Mouse (Mus musculus): ENCODE data around the gene Kcne2.

Gene Kcne2

DNA sequence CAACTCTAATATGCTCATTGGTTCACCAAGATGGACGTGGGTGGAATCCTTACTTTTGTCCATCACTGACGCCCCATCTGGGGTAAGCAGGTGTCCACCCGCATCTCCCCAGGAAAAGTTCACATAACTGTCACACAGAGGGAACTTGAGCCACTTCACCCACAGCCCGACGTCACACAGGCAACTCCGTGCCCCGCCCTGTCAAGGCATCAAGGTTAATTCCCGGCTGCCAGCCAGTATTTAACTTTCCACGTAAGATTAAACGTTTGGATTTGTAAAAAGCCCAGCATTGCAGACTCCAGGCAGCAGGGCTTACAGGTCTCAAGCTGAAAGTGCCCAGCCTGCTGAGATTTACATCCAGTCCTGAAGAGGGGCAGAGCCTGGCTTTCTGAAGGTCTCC is at the start of gene Kcne2:
Gene Kcne2, plus strand, starts transcription at position 289 of the 400 bp plus-strand sequence.
- no peak for DNase-seq (ENCODE audit: low spot score in 2 of 2)

DNA sequence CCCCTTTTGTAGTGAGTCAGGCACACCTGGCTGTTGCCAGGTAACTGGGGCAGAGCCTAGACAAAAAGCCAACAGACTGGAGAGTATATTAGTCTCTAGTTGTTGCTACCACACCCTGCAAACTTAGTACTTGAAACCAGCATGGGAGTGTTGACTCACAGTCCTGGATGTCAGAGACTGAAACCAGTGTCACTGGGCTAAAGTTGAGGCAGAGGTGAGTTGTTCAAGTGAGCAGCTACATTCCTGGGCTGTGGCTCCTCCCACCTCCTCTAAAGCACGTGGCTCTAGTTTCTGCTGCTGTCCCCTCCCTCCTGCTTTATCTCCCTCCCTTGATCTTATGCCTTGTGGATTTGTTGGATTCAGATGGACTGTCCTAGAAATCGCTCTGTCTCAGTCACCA is 46.3 kb upstream of the Kcne2 start:
- DNase-seq (ENCODE audit: low spot score in 2 of 2): no peak

DNA sequence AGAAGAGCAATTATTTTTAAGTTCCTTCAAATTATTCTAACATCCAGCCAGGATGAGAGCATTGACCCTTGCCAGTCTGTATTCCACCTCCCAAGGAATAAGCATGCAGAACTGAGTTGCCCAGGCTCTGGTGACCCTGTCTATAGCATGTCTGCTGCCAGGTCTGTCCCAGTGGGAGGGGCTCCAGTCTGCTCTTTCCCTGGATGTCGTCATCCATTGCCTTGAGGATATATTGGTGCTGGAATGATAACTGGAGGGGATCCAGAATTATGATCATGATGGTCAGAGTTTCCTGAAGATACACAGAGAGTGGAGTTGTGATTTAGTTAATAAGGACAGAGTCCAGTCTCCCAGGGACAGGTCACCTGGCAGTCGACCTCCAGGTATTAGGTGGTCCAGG is 45.2 kb upstream of the Kcne2 start:
- DNase-seq (ENCODE audit: low spot score in 2 of 2): no peak

DNA sequence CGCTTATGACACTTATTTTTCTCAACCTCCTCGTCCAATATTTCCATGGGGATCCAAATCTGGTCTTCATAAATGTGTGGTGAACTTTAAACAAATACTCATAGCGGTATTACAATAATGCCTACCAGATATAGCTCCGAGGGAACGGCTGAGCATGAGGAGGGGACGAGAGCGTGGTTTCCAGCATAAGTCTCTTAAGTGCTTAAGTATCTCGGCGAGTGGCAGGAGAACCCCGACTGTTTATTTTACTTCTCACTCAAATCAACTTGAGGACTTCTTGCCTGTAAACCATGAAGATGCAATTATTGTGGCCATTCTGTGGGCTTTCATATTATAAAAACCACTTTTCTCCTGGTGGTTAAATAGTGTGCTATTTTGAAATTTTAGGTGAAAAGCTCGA is 44.5 kb upstream of the Kcne2 start:
- DNase-seq (ENCODE audit: low spot score in 2 of 2): no peak

DNA sequence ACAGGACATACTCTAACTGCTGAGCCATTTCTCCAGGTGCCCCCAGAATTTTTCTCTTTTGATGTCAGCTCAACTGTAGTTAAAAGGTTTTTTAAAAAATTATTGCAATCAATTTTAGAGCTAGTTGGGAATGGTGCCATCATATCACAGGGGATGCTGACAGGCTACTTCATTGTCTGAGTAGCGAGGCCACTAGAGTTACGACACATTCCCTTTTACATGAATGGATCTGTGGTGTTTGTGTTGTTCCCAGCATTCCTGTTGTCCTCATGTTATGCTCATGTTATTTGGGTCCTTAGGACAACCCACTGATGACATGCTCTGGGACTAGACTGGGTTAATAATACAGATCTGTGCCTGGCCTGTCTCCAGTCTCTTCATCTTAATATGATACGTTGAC is 42.5 kb upstream of the Kcne2 start:
- no peak for DNase-seq (ENCODE audit: low spot score in 2 of 2)

DNA sequence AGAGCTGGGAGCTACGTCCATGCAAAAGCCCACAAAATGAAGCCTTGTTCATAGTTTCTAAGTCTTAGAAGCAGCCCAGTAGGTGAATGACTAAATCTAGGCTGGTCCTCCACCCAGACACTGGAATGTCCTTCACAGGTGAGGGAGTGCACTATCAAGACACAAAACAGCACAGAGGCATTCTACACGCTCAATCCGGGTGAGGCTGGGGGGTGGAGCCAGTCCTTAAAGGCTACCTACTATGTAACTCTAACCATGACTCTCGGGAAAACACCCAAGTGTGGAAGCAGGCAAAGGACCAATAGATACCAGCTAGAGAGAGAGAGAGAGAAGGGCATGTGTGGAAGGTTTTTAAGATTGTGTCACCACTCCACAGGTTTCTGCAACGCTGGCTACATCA is 41.7 kb upstream of the Kcne2 start:
- no peak for DNase-seq (ENCODE audit: low spot score in 2 of 2)

DNA sequence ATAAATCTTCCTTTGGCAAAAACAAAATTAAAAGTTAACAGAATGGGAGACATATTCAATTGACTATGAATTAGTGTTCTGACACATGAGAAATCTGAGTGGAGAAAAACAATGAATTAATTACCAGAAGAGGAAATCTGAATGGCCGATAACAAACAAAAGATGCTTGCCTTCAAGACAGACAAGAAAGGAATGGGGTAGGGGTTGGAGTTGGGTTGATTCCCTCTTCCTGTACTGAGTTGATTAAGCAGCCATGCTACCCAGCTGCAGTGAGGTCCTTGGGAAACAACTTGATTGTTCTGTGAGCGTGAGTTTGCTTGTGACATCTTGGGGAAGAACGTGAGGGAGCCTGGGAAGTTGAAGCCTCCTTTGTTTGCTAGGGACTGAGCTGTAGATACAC is 37.9 kb upstream of the Kcne2 start:
- no peak for DNase-seq (ENCODE audit: low spot score in 2 of 2)

DNA sequence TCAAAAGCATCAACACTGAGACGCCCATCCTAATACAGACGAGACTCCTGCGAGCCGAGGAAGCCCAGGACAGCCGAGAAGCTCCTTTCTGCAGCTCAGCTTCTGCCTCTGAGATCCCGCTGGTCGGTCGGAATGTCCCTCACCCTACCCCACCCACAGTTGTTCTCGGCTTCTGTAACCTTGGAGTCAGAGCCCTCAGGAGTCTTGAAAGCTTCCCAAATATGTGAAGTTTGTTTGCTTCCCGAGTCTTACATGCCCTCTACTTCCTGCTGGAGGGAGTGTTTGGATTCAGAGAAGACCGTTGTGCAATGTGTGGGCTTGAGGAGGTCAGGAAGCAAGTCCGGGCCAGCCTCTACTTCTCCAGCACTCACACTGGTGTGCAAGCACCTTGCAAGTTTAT is 24.3 kb upstream of the Kcne2 start:
- no peak for DNase-seq (ENCODE audit: low spot score in 2 of 2)

DNA sequence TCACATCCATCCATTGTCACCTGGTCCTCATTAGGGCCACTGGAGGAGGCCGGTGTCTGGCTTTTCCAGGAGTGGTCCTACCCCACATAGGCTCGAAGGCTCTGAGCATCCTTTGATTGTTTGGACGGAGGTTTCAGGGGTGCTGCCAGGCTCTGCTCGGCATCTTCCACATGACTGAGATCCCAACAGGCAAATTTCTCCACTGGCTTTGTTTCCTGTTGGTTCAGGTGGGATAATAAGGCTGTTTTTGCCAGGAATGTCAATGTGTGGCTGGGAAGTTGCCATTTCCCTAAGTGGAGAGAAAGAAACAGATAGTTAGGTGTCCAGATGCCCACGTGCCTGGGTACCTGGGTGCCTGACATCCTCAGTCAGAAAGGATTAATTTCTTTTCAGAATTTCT is 17.7 kb upstream of the Kcne2 start:
- DNase-seq (ENCODE audit: low spot score in 2 of 2): no peak

DNA sequence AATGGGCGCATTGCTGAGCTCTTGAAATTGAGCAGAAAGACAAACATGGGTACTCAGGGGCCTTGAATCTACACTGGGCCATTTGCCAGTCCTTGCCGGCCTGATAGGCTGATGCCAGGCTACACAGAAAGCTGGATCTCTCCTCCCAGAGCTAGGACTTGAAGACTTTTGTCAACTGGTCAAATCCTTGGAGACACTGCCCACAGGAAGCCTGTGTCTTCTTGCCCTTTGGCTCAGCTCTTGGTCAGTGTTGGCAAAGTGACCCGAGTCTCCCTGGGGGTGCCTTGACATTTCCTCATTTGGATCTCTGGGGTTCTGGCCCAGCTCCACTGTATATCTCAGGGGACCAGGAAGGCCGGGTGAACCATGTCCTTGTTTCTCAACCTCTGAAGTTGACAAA is 16.7 kb upstream of the Kcne2 start:
- no peak for DNase-seq (ENCODE audit: low spot score in 2 of 2)

DNA sequence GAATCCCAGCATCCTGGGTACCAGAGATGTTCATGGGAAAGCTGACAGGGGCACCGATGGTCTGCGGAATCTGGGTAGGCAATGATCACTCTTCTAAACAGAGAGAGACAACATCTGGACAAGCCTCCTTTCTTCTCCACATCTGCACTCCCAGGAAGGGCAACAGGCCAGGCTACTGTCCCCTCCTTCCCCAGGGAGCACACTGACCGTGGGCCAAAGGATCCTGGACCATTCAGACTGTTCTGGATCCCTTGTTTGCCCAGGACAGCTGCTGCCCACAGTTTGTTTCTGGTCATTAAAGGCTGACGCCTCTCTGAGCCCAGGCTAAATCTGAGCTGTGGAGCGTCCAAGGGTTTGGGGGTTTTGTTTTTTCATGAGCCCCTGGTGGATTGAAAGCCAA is 9.5 kb upstream of the Kcne2 start:
- DNase-seq (ENCODE audit: low spot score in 2 of 2): no peak

DNA sequence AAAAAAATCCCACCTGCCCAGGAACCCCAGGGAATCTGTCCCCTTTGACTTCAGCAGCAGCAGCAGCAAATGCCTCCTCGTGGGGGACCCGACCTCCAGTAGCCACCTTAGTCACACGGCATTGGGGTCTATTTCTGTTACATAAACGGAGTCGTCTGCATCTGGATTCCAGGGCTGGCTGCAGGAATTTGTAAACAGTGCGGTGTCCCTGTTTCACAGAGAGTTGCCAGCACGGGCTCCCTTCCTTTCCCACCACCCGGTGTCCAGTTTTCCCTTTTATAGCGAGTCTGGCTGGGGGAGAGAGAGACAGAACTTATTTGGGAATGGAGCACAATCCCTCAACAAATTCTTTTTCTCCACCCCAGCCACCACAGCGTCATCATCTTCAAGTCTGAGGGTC is 7.1 kb upstream of the Kcne2 start:
- DNase-seq (ENCODE audit: low spot score in 2 of 2): no peak

DNA sequence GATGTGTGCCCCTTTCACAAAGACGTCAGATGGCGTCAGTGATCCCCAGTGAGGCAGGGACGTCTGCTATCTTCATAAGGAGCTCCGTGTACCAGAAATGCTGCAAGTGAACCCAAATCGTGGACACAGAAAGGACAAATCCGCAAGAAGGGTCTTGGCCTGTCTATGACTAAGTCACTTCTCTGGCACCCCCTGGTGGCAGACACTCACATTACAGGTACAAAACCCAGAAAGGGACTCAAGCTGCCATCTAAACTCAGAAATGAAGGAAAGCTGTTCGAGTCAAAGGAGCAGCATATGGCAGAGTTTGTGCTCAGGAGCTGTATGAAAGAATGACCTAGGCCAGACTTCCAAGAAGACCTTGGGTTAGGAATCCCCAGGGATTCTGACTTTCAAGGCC is 5.6 kb upstream of the Kcne2 start:
- DNase-seq (ENCODE audit: low spot score in 2 of 2): peak; percentile 63 to 90

DNA sequence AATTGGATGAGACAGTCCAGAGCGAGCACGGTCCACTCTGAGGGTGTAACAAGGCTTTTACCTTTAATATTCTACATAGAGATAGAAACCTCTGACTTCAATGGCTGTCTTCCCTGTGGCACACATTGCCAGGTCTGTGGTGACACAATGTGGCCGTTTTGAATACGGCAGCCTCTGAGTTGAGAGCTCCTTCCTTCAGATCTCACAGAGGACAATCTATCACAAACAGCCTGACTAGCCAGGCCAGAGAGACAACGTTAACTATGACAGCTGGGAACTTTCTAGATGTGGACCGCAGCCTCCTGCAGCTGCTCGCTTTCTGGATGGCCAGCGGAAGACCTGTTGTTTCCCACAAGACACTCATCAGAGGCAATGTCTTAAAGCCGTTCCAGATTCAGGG is 3.4 kb upstream of the Kcne2 start:
- DNase-seq (ENCODE audit: low spot score in 2 of 2): no peak

DNA sequence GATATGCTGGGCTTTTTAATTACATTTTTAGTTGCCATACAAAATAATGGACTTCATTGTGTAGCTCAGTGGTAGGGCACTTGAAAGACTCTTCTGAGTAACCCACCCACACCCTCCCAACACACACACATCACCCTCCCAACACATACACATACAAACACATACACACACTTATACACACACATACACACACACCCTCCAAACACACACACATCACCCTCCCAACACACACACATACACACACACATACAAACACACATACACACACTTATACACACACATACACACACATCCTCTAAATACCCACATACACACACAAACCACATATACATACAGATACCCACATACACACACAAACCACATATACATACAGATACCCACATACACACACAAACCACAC is 2.1 kb upstream of the Kcne2 start:
- DNase-seq (ENCODE audit: low spot score in 2 of 2): no peak

DNA sequence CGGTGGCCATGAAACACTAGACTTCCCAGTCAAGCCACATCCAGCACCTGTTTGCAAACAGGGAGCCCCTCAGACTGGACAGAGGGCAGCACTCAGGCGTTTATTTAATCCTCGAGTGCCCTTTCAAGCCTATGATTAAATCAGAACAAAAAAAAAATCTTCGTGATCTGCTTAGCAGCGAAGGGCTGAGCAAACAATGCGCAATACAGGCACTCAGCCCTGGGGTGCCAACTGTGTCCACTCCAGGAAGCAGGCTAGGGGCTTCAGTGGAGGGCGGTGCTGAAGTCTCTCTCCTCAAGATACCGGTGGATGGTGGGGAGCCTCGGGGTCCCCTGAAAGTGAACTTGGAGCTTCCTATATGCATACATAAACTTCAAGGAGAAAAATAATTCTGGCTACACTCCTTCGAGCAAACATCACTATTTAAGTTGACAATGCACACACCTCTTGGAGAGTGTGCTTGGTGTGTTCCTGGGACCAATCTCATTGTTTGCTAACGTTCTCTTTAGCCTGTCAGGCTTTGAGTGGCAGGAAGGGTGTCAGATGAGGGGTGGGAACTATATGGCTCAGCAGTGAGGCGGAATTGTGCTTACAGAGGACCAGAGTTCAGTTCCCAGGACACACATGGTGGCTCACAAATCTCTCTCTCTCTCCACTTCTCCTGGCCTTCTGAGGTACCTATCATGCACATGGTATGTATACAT is 2.2 kb downstream of the Kcne2 start:
- no peak for DNase-seq (ENCODE audit: low spot score in 2 of 2)

DNA sequence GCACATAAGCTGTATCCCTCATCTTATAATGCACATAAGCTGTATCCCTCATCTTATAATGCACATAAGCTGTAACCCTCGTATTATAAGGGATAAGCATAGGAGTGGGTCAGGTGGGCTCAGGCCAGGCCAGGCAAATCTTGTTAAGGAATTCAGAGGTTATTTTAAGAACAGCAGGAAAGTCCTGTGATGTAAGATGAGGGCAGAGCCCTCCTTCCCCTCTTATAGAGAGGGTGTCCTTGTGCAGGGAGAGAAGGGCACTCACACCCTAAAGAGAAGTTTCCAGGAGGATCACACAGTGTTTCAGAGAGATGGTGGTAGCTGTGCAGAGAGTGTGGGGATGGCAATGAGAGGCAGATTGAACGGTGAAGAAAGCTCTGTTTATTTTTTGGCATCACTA is 3.1 kb downstream of the Kcne2 start:
- no peak for DNase-seq (ENCODE audit: low spot score in 2 of 2)

DNA sequence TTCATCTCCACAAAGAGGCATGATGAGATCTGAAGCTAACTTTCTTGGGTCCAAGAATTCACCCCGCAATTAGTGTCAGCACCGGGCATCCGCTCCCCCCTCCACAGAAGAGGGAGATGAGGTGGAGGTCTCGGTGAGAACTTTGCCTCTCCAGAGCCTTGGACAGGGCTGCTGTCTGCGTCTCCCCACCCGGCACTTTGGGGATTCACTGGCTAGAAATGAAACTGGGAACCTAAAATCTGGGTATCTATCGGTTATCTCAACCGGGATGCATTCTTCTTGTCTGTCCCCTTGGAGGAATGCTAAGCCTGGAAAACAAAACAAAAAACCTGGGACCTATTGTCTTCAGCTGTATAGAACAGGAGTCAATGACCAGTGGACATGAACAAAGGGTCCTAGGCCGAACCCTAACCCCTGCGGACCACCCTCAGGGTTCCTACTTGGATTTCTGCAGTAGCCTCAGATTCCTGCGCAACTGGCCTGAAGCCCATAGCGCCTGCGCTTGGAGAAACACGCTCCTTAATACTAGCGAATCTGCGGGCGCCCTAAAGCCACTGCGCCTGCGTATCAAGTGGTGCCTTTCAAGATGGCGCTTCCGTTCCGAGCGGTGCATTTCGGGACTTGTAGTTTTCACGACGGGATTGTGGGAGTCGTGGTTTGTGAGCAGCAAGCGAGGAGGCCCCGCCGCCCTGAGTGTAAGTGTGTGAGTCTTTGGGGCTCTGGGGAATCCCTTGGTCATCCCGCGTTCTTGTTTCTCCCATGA is 8.6 kb downstream of the Kcne2 start, which contains the start of gene Smim11:
Gene Smim11, plus strand, starts transcription at position 638 of the 763 bp plus-strand sequence.
- DNase-seq (ENCODE audit: low spot score in 2 of 2): peak; percentile 91 to 92

DNA sequence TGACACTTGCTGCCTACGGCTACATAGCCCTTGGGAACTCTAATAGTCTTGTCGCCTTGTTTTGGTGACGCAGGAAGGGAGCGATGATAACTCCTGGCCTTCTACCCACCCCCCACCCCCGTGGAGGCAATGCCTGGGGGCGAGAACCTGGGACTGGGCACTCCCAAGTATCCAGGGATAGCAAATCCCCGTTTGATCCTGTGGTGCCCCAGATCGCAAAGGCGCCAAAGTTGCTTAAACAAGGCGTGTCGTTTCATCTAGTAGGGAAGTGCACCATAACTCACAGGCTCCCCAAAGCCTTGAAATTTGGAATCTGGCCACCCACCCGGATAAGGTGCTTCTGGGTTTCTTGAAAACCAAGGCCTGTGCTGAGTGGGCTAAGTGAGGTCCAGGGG is 9.2 kb downstream of the Kcne2 start:
- no peak for DNase-seq (ENCODE audit: low spot score in 2 of 2)

DNA sequence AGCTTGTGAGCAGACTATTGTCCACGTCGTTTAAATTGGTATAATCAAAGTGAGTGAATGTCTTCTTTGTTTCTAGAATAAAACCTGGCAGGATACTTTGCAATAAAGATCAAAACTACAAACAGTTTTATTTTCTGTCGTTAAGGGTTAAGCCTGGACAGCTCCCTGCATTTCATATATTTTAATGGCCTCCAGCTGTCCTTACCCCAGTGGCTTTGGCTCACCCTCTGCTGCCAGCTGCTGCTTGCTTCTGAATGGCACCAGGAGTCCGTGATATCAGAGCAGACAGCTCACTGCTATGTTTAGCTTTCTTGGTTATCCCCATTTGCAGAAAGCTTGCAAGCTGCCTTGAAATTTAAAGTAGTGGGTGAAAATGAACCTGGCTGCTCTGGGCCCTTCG is 9.8 kb downstream of the Kcne2 start:
- no peak for DNase-seq (ENCODE audit: low spot score in 2 of 2)

DNA sequence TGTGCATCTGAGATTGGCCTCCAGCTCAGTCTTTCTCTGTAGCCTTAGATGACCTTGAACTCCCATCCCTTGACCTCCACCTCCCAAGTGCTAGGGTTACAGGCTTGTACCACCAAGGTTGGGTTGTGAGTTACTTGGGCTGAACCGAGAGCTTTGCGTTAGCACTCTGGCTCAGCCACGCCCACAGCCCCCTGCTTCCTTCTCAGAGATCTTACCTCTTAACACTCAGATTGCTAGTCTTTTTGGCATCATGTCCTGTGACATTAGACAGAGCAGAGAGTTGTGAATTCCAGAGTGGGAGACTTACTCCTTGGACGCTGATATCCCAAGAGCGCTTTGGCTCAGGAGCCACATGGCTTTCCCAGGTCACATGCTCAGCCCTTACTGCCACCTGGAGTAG is 10.3 kb downstream of the Kcne2 start:
- DNase-seq (ENCODE audit: low spot score in 2 of 2): no peak

DNA sequence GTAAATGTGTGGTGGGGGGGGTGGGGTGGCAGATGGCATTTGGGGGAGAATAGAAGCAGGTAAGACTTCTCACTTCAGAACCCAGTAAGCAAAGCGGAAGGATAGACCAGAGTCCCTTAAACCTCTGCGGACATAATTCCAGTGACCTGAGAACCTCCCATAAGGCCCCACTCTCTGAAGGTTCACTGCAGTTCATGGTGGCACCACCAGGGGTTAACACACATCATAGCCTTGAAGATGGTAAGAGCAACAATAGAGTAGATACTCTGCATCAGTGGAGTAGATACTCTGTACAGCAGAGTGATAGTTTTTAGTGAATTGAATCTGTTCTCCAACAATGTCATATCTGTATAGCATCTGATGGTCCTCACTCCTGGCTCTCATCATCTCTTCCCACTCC is 13.3 kb downstream of the Kcne2 start:
- DNase-seq (ENCODE audit: low spot score in 2 of 2): no peak

DNA sequence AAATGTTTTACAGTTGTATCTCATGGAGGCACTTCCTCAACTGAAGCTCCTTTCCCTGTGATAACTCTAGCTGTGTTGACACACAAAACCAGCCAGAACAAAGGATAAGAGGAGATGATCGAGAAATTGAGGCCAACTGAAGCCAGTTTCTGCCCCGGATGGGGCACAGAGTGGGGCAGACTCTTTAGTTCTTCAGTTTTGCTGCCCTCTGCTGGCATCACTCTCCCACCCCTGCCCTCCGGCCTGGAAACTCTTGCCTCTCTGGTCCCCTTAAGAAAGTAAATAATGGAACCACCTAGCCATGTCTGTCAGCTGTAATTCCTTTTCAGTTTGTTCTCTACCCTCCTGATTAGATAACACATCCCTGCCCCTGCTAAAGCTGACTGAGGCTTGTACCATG is 15.8 kb downstream of the Kcne2 start:
- no peak for DNase-seq (ENCODE audit: low spot score in 2 of 2)

DNA sequence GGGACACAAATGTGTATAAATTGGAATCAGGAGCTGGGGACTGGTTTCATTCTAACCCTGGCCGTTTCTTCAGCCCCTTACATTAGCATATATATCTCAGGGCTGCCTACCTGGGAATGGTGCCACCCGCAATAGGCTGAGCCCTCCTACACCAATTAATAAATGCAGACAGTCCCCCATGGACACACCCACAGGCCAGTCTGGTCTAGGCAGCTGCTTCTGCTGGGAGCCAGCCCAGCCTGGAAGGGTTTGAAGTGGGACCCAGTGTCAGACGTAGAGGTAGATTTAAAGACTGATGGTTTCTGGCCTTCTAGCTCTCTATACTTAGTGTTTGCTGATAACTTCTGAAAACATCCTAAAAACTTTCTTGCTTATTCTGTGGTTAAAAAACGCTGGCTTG is 16.9 kb downstream of the Kcne2 start:
- no peak for DNase-seq (ENCODE audit: low spot score in 2 of 2)
